Mouse (Mus musculus) bone marrow macrophage, adult 2 months (primary cell): ENCODE measurements at regions not wholly inside any gene's neighbourhood (a gene's known extent, or its start where the extent isn't known, plus 50 kb on each side); places are given as distances from the start of the nearest gene placed in this dataset.

Source experiments
- CTCF ChIP-seq: IDR thresholded peaks from 2 replicates; pipeline ENCODE4 v1.5.1; 2012; ENCODE audit warnings: low read depth, mild to moderate bottlenecking, low read length, moderate library complexity
- POLR2A ChIP-seq: IDR thresholded peaks from 2 replicates; pipeline ENCODE4 v1.6.1; 2012; ENCODE audit warnings: mild to moderate bottlenecking, low read depth, low read length, borderline replicate concordance

DNA sequence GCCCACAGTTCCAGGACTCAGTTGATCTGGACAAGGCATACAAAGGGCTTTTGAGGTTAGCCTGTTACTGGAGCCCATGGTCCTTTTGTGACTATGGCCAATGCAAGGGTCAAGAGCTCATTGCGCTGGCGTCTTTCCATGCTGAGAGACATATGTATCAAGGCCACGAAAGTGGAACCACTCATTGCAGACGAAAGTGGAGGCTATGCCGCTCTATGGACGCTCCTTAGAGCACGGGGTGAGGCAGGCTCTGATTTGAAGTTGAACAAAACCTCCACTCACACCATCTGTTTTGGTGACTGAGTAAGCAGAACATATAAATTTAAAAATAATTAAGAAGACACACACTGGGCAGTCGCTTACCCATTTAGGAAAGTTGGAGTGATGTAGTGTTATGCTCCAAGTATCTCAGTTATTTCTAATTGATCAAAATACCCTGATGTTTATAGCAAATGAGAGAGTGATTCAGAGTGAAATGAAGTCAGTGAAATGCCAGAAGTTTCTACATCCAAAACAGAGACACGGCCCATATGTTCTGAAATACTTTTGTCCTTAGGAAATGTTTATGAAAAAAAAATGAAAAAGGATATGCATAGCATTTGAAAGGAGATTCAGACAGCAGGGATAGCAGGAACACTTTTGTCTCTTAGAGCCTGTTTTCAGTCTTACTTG, 321.8 kb downstream of the Fgf9 start:
- TF ChIP-seq CTCF (no peak), POLR2A (no peak)
